Mouse (Mus musculus) frontal cortex, postnatal 36 days (tissue): ENCODE data around the gene Gid4.

Experiments used
- DNase-seq, 2 experiments: peaks; one replicate each; pipeline ENCODE4 v3.0.0; 2022; ENCODE audit warnings: low spot score in 2 of 2

The Gid4 gene

DNA sequence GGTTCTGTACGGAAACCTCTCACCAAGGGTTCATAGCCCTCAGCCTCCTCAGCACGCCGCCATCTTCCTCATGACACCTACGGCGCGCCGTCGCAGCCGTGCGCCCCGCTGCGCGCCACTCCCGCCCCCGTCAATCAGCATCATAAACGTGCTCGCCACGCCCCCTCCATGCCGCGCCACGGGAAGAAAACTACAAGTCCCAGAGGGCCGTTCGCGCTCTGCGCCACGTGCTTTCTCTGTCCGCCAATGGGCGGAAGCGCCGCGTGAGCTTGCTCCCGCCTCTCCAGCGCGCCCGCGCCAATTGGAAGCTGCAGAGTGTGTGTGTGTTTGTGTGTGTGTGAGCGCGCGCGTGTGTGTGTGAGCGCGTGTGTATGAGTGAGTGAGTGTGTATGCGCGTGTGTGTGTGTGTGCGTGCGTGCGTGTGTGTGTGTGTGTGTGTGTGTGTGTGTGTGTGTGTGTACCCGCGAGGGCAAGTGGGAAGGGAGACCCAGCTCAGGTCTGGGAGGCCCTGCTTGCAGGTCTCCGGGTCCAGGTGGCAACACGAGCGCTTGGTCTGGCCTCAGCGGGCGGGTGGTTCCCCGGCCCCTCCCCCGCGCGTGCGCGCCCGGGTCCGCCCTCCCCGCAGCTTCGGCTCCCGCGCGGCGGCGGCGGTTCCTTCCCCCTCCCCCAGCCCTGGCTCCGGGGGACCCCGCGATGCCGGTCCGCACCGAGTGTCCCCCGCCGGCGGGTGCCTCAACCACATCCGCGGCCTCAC, at the start of gene Gid4:
Gene Gid4 (plus strand): TSS at position 183 of the 754 bp plus-strand sequence.
- peak; percentile 99 to 100 for DNase-seq

DNA sequence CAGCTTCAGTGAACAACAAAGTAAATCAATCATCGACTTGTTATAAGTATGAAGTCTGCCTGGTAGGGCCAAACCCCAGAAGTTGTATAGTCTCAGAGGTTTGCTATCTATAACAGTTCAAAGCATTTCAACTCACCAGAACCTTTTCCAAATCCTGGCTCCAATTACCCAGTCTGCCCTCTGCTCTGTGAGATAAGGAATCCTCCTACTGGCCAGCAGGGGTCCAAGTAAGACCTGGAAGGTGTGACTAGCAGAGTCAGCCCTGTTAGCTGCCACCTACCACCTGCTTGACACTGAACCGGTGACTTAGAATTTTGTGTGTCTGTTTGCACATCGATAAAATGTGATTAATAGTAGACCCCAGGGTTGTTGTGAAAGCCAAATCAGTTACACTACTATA, 49.7 kb upstream of the Gid4 start:
- DNase-seq: no peak

DNA sequence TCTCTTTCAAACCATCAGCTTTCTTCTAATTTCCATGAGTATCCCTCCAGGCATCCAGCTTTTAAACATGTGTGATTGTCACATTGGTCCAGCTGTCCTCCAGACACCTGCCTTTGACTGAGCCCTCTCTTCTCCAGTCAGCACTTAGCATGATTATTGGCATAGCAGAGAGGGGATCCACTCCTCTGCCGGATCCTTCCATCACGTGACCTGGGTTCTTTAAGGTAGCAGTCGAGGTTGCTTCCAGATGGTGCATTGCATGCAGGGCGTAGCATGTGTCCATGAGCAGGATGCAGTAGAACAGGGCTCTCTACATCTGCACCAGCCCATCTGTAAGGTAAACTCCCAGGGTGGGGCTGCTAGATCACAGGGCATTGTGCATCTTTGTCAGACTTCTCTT, 48.0 kb upstream of the Gid4 start:
- no peak for DNase-seq

DNA sequence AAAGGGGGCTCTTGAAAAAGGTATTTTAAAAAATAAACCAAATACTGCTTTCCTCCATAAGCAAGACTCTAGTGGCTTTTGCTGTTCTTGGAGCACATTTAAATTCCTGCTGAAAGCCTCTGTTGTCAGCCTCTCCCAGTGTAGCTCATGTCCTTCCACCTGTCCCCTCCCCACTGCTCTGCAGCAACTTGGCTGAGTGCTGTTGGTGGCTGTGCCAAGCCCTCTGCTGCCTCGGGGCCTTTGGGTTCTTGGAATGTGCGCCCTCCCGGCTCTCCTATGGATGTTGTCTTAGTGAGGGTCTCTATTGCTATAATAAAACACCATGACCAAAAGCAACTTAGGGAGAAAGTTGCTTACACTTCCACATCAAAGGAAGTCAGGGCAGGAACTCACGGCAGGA, 47.5 kb upstream of the Gid4 start:
- DNase-seq: no peak

DNA sequence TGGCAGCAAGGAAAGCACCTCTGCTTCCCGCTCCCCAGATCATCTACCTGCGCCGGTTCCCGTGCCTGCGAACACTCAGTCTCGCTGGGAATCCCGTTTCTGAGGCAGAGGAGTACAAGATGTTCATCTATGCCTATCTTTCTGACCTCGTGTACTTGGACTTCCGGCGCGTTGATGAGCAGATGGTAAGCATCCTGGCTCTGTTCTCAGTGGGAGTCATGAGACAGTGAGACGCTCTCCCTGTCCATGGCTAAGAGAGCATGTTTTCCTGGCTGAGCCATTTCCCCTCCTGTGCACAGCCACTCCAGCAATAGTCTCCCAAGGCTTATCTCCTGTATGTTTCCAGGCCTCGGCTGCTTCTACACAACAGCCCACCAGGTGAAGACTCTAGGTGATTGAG, 46.5 kb upstream of the Gid4 start:
- no peak for DNase-seq

DNA sequence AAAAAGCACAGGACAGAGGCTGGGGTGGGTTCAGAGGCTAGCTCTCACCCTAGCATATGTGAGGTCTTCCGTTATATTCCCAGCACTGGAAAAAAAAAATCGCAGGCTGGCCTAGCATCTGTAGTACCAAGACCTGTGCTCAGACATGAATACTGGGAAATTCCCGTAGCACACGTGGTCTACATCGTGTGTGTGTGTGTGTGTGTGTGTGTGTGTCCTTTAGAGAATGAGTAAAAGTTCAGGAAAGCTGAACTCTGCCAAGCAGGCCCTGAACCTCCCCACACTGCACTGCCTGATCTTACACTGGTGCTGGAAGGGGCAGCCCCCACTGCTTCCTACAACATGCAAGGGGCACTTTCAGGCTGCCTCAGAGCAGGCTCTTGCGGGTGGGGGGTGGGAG, 42.5 kb upstream of the Gid4 start:
- DNase-seq: no peak

DNA sequence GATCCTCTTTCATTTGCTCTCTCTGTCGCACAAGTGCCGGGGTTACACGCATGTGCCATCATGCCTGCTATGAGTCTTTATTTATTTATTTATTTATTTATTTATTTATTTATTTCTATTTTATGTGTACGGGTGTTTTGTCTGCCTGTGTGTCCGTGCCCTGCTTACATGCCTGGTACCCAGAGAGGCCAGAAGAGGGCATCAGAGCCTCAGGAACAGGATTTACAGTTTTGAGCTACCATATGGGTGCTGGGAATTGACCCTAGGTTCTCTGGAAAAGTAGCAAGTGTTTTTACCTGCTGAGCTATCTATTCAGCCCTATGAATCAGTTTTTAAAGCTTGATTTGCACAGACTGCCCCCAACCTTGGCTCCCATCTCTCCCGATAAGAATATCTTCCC, 33.4 kb upstream of the Gid4 start:
- no peak for DNase-seq

DNA sequence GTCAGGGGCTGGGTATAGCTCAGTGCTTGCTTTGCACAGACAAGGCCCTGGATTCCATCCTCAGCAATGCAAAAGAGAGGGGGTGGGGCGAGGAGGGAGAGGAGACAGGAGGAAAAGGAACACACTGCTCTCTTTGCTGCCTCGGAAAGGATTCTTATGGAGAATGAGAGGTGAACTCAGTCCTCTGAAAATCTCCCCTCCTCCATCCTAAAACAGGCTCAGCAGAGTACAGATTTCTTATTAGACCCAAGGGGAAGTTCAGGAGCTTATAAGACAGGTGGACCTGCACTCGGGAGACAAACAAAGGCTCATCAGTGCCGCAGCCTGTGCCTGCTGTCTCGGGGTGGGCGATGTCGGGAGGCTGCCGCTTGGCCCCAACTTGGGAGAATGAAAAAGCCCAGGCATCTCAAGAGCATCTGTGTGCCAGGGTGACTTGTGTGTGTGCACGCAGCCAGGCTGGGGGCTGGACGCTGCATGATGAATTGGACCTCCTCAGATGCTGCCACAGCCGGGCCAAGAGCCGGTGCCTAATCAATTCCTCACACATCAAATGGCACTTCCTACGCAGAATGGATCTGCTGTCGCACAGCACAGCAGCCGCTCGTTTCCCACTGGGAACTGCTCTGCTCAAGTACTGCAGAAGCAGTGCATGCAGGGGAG, 32.1 kb upstream of the Gid4 start:
- peak; percentile 70 to 83 for DNase-seq

DNA sequence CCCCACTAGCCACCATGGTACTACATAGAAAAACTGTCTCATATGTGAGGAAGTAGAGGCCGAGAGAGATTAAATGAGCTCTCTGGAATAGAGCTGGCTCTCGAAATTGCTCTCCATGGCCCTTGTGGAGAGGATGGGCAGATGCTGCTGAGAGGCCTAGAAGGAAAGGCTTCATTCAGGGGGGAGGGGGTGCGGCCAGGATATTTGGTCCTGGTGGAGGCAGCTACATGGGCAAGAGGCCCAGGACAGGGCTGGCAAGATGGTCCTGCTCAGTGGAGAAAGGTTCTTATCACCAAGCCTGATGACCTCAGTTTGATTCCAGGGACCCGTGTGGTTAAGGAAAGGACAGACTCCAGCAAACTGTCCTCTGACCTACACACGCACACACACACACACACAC, 31.0 kb upstream of the Gid4 start:
- DNase-seq: no peak

DNA sequence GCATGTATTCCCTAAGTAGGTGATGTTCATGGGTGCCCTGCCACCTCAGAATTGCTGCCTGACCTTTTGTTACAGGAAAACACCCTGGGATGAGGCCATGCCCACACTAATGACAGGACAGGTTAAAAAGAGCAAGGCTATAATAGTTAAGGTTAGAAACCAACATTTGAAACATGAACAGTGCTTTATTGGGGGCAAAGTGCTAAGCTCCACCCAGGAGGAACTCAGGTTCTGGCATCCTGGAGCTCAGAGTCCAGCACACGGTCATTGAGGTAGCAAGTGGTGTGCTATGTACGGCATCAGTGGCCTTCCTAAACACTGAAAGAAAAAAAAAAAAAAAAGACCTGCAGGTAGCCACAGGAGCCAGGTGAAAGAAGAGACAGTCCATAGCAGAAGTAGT, 29.0 kb upstream of the Gid4 start:
- no peak for DNase-seq

DNA sequence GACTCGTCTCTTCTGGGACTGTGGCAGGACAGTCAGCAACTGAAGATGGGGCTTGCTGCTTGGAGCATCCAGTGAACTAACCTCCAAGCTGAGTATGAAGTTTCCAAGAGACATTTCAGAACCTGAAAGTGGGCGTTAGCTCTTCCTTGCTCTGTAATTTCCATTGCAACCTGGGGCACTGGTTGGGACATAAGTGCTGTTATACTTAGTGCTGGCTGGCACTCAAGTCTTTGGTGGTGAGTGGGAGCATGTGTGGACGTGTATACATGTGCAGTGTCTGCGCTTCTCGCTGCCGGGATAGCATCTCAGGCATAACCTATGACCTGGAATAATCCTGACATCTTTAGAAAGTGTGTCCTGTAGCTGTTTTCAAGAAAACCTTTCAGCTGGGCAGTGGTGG, 25.6 kb upstream of the Gid4 start:
- DNase-seq: no peak

DNA sequence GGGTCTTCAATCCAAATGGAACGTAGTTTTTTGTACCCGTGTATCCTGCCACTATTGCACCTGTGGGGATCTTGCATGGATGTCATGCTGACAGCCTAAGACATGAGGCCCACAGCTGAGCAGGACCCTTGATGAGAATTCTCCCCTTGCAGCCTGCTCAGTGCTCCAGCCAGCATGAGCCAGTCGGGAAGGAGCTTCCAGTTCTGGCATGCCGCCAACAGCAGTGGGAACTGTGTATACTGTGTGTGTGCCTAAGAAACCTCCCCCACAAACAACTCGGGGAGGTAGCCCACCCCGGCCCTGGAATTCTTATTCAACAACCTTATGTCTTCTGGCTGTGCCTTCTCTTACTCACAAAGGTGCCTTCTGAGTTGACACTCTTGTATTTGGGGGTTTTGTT, 20.4 kb upstream of the Gid4 start:
- DNase-seq: peak in 1 of 2 experiments; percentile 16

DNA sequence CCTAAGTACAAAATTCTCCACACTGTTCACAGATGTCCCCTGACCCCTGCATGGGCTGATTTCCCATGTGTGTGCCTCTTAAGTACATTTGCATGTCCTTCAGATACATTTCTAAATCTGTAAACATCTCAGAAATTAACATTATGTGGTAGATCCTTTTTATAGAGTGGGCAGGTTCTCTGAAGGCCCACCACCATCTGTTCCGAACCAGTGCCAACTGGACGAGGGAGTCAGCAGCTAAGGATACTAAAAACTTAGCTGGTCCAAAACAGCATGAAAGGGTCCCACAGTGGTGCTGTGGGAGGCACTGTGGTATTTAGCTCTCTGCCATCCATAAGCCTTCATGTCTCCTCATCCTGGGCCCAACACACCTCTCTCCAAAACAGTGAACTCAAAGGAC, 19.8 kb upstream of the Gid4 start:
- DNase-seq: peak; percentile 60 to 75

DNA sequence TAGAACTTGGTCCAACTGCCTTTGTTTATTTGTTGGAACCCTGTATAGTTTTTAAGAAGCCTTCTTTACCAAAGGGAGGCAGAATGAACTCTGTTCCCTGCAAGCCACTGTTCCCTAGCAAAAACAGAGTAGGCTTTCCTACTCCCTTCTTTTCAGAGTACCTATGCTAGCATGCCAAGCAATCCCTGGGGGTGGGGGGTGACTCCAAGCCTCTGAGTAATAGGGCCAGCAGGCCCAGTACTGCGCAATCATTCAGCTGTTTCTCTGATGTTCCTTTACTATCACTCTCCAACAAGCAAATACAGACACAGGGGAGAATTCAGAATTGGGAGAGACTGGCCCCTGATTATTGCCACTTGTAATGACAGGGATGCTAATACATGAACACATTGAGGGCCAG, 10.3 kb upstream of the Gid4 start:
- DNase-seq: no peak

DNA sequence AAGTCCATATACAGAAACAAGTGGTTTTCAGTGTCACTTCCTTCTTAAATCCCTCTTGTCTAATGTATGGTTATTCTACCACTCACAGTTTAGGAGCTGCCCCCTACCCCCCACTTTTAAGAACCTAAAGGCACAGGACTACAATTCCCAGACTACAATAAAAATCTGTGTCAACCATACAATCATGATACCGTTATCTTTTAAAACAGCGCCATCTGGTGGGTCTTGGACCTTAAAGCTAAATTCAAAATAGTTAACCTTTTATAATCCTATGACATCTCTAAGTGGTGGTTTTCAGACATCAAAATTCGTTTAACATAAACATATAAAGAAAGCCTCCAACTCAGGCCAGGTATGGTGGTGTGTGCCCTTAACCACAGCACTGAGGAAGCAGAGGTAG, 4.8 kb upstream of the Gid4 start:
- DNase-seq: peak; percentile 44 to 76

DNA sequence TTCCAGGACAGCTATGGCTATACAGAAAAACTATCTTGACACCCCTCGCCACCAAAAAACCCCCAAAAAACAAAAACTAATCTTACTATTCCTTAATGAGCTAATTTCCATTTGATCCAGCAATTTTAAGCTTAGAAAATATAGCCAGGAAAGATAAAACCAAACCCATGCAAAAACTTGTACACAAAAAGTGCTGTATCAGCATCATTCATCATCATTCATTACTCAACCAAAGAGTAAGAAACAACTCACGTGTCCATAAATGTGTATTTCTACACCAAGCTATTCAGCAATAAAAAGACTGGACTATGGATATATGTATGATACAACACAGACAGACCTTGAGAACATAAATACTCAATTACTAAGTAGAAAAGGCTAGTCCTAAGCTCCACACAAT, 4.0 kb upstream of the Gid4 start:
- no peak for DNase-seq

DNA sequence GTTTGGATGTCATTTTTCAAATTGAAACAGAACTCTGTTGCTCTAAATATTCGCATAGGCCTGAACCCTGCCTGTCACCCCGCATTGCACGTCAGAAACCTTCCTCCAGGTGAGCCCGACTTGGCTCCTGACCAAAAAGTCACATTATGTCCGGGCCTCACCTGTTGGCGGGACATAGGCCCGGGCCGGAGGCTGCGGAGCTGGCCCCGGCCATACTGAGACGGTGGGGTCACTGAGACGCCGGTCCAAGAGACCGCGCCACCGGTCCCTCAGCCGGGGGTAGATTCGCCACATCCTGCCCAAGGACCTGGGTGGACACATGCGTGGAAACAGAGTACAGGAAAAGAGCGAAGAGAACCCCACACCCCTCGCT, 369 bp upstream of the Gid4 start:
- no peak for DNase-seq

DNA sequence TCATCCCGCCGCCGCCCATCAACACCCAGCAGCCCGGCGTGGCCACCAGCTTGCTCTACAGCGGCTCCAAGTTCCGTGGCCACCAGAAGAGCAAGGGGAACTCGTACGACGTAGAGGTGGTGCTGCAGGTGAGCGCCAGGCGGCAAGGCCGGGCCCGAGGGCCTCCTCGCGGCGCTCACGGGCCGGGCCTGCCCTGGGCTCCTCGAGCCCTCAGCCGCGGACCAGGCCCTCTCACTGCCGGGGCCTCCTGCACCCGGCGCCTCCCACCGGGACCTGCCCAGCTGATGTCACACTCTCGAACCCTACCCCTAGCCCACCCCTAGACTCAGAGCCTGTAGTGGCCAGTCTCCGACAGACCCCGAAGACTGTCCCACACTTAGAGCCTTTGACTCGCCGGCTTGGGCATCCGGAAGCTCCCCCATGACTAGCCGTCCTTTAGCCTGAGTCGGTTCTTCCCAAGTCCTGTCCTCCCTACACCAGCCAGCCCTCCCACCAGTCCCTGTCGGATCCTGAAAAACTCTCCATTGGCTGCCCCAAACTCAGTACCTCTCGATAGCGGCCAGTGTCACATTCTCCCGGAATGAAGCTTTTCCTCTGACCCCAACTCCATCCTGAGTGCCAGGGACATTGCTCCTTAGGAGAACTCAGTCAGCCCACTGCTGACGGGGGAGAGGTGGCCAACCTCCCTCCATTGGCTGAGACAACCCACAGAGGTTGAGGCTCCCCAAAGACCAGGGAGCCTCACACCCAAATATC, 950 bp downstream of the Gid4 start, which contains the start of gene Atpaf2:
Gene Atpaf2 (minus strand): TSS at position 741 of the 756 bp plus-strand sequence.
- DNase-seq: peak; percentile 8 to 16

DNA sequence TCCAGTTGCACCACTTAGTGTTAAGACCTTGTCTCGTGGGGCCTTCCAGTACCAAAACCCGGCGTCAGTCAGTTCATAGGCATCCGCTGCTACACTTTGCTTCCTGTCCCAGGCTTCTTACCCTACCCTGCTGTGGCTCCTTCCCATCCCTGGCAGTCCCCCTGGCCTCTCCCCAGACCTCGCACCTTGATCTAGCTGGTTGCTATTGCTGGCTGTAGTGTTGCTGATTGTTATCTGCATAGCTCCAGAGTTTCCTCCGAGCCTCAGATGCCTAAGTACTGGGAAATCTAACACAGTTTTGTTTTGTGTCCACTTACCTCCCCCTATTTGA, 1.5 kb downstream of the Gid4 start:
- DNase-seq: no peak

DNA sequence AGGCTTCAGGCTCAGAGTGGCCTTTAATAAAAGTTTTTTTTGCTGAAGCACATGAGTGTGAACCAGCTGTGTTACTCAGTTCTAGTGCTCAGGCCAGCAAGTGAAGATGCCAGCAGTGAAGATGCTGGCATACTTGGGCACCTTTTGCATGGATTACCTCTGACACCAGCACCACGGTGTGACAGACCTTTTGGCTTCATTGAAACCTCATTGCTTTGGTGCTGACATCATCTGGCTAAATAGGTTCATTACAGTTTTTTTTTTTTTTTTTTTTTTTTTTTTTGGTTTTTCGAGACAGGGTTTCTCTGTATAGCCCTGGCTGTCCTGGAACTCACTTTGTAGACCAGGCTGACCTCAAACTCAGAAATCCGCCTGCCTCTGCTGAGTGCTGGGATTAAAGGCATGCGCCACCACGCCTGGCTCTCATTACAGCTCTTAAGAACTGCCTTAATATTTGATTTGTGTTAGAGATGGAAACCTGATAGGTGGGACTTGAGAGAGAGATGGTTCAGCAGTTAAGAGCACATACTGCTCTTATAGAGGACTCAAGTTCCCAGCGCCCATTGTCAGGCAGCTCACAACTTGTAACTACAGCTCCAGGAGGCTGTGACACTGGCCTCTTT, 5.2 kb downstream of the Gid4 start:
- DNase-seq: no peak

DNA sequence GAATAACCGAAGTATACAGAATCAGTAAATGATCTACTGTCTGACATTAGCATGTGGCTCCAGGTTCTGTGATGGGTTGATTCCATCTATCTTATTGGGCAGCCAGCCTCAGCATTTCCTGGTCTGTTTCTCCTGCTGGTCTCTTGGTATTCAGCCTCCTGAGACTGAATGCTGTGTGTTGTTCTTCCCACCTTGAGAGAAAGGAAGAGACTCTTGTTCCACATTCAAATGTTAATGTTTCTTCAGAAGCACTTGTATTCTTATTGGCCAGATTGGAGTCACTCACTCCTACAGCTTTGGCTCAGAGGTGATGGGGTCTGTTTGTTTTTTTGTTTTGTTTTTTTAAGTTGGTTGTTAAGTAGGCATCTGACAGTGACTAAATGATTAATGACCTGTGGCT, 6.1 kb downstream of the Gid4 start:
- DNase-seq: no peak

DNA sequence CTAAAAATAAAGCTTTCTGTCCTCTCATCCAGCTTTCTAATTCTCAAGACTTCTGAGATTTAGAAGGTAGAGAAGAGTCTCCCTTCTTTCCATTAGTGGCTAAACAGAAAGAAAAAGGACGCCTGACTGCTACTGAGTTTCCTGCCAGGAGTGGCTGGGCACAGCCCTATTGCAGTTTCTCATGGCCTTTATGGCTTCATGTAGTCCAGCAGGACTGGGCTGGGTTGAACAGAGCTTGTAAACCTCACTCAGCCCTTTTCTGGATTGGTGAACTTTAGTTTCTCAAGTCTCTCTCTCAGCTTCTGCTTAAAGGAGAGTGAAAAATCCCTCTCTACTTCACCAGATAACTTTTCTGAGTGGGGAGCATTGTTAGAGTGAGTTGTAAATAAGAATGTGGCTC, 9.5 kb downstream of the Gid4 start:
- DNase-seq: no peak

DNA sequence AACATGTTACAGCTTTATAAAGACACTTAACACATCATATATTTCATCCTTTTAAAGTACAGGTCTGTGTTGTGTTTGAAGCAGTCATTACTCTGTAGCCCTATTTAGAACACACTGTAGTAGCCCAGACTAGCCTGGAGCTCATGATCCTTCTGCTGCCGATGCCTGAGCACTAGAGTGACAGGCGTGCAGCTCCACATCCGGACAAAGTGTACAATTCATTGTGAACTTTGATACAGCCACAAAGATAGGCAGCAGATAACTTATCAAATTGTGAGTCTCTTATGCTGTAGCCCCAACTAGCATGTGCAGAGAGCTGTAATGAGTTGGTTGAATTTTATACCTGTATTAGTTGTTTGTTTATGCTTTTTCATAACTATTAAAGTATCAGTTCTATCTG, 10.7 kb downstream of the Gid4 start:
- no peak for DNase-seq
